Mouse (Mus musculus) limb, embryonic 11.5 days (tissue): ENCODE results near the gene Yif1a. TPM values are rescaled to one million over a fixed set of nuclear protein-coding genes. Genes with fewer than 3 reads are reported as not detected.
A peak's percentile ranks its signal among the peaks of the same experiment; 100 is the strongest.

ENCODE experiments used
- ATAC-seq: fragments of 200-750 bp; cut with Nextera tagmentation; 2 replicates; pipeline ENCODE4 v1.8.0; 2017; ENCODE audit warnings: low read depth; ENCODE audit not compliant: insufficient number of reproducible peaks, low FRiP score, low TSS enrichment
- DNase-seq: peaks from one replicate; pipeline ENCODE4 v3.0.0-alpha.2; 2015; ENCODE audit warnings: low spot score
- H3K27ac ChIP-seq: fragments of 300-500 bp; sonication (generic); replicated peaks from 2 replicates; pipeline ENCODE4 v1.5.1; 2014; ENCODE audit warnings: low read depth, mild to moderate bottlenecking, low read length
- H3K27me3 ChIP-seq: fragments of 300-500 bp; sonication (generic); 2 replicates; pipeline ENCODE4 v1.6.1; 2014; ENCODE audit warnings: mild to moderate bottlenecking, low read length, mixed read lengths; ENCODE audit not compliant: control insufficient read depth, insufficient read depth
- H3K36me3 ChIP-seq: fragments of 300-500 bp; sonication (generic); 2 replicates; pipeline ENCODE4 v1.6.1; 2014; ENCODE audit warnings: mild to moderate bottlenecking, low read length, moderate library complexity, mixed read lengths; ENCODE audit not compliant: control insufficient read depth, insufficient read depth
- H3K4me1 ChIP-seq: fragments of 300-500 bp; sonication (generic); 2 replicates; pipeline ENCODE4 v1.6.1; 2014; ENCODE audit warnings: low read length, mixed read lengths; ENCODE audit not compliant: control insufficient read depth, insufficient read depth
- H3K4me2 ChIP-seq: fragments of 300-500 bp; sonication (generic); 2 replicates; pipeline ENCODE4 v1.6.1; 2014; ENCODE audit warnings: low read depth, mild to moderate bottlenecking, moderate library complexity; ENCODE audit not compliant: severe bottlenecking
- H3K4me3 ChIP-seq: fragments of 300-500 bp; sonication (generic); 2 replicates; pipeline ENCODE4 v1.5.1; 2014; ENCODE audit warnings: low read depth, low read length
- H3K9ac ChIP-seq: fragments of 300-500 bp; sonication (generic); 2 replicates; pipeline ENCODE4 v1.6.1; 2014; ENCODE audit warnings: mild to moderate bottlenecking, low read length
- H3K9me3 ChIP-seq: fragments of 300-500 bp; sonication (generic); 2 replicates; pipeline ENCODE4 v1.6.1; 2016; ENCODE audit warnings: low read length; ENCODE audit not compliant: control insufficient read depth
- WGBS: fragments of 180-500 bp; shearing (Covaris S2); extraction: QIAGEN DNeasy Blood & Tissue Kit; methylation state at CpG from one replicate; pipeline ENCODE4 v1.1.7; 2014; 5-methylcytosine and 5-hydroxymethylcytosine counted together
- polyA plus RNA-seq: library from polyadenylated mRNA; unstranded; fragments of >200 nt; fragmentation: Nextera tagmentation; extraction: Ambion mirVana; gene quantifications from 2 replicates; pipeline ENCODE4 v1.2.1, GENCODE M21; 2014

Yif1a gene
- polyA plus RNA-seq, 1 experiment from 2014 or later = 71.2 TPM

DNA sequence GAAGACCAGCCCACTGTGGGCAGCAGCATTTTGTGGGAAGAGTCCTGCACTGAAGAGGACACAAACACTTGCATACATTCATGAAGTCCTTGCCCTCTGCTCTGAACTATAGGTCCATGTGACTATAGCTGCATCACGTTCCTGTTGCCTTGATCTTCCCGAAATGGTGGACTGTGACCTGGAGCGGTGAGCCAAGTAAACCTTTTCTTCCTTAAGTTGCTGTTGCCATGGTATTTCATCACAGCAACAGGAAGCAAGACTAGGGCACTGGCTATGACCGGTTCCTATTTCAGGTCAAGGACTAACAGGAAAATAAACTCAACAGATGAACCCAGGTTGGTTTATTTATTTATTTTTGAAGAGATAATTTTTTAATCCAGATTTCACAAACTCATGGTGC lies 42.9 kb downstream of the Yif1a start:
- Histone ChIP-seq H3K4me2 (no peak overlapping the region), H3K36me3 (peaks cover 5% of the 10 kb centered on the region; the same call in 1 of the 2 replicates), H3K9me3 (no peaks in the 10 kb centered on the region), H3K4me1 (no peaks in the 10 kb centered on the region), H3K4me3 (no peak overlapping the region), H3K27me3 (no peaks in the 10 kb centered on the region), H3K9ac (no peak overlapping the region), H3K27ac (no peak overlapping the region)
- no peak for ATAC-seq
- DNase-seq = no peak
- 83% methylated on average over 4 of the region's 4 CpGs for WGBS

DNA sequence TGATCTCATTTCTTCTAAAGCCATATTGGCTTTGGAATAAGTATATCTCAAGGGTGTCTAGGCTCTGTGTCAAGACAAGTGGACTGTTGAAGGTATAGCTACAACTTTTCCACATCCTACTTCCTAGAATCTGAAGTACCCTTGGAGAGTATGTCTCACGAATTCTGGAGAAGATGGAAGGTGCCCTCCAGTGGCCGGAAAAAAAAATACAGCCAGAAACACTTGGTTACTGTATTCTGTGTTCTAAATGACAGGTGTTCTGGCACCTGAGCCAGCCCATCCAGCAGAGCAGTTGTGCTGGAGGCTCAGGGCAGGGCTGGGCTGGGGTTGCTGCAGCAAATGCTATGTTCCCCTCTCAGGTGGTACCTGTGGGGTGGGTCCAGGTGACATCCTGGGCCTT lies 51.3 kb downstream of the Yif1a start:
- DNase-seq (peak; percentile 71), ATAC-seq (no peak)
- Histone ChIP-seq H3K36me3 (peaks cover 3% of the 10 kb centered on the region; the same call in 1 of the 2 replicates), H3K9me3 (no peaks in the 10 kb centered on the region), H3K4me3 (no peak overlapping the region), H3K4me2 (no peak overlapping the region), H3K27ac (no peak overlapping the region), H3K9ac (no peak overlapping the region), H3K4me1 (no peaks in the 10 kb centered on the region), H3K27me3 (no peaks in the 10 kb centered on the region)
- 7% methylated on average over 2 of the region's 2 CpGs for WGBS

Other genes starting within 250 kb of the Yif1a start
- gene Ccs, start 249.2 kb upstream of the Yif1a start, polyA plus RNA-seq = 46.8 and 48.0 TPM in 2 replicates
- gene Ccdc87, start 249.2 kb upstream of the Yif1a start, polyA plus RNA-seq = not detected in 2 replicates
- 17.7 and 20.2 TPM in 2 replicates for gene Ctsf, start 233.4 kb upstream of the Yif1a start, polyA plus RNA-seq
- 5.1 and 5.2 TPM in 2 replicates for gene Actn3, start 210.6 kb upstream of the Yif1a start, polyA plus RNA-seq
- 6.4 and 6.5 TPM in 2 replicates for gene Zdhhc24, start 209.9 kb upstream of the Yif1a start, polyA plus RNA-seq
- gene Bbs1, start 181.9 kb upstream of the Yif1a start, polyA plus RNA-seq = 4.3 and 4.9 TPM in 2 replicates
- 143 and 147 TPM in 2 replicates for gene Dpp3, start 160.3 kb upstream of the Yif1a start, polyA plus RNA-seq
- 1.6 and 1.9 TPM in 2 replicates for gene Peli3, start 145.4 kb upstream of the Yif1a start, polyA plus RNA-seq
- gene Mrpl11, start 126.4 kb upstream of the Yif1a start, polyA plus RNA-seq = 170 and 182 TPM in 2 replicates
- gene Npas4, start 98.2 kb upstream of the Yif1a start, polyA plus RNA-seq = not detected in 2 replicates
- gene Slc29a2, start 64.7 kb upstream of the Yif1a start, polyA plus RNA-seq = 5.0 and 6.0 TPM in 2 replicates
- gene B4gat1, start 49.7 kb upstream of the Yif1a start, polyA plus RNA-seq = 36.6 and 37.8 TPM in 2 replicates
- 1.7 and 2.0 TPM in 2 replicates for gene AC124502.3, start 49.6 kb upstream of the Yif1a start, polyA plus RNA-seq
- 52.6 and 61.2 TPM in 2 replicates for gene Brms1, start 47.2 kb upstream of the Yif1a start, polyA plus RNA-seq
- 1.3 and 1.6 TPM in 2 replicates for gene Rin1, start 38.1 kb upstream of the Yif1a start, polyA plus RNA-seq
- 41.1 and 45.6 TPM in 2 replicates for gene Cd248, start 20.5 kb upstream of the Yif1a start, polyA plus RNA-seq
- 1.1 and 2.2 TPM in 2 replicates for gene Tmem151a, start 3.0 kb upstream of the Yif1a start, polyA plus RNA-seq
- gene Cnih2, start 10.0 kb downstream of the Yif1a start, polyA plus RNA-seq = 33.8 and 36.3 TPM in 2 replicates
- gene Rab1b, start 18.5 kb downstream of the Yif1a start, polyA plus RNA-seq = 242 and 244 TPM in 2 replicates
- gene Klc2, start 30.0 kb downstream of the Yif1a start, polyA plus RNA-seq = 21.2 and 23.8 TPM in 2 replicates
- gene Pacs1, start 184.6 kb downstream of the Yif1a start, polyA plus RNA-seq = 29.3 and 34.2 TPM in 2 replicates
- gene Sf3b2, start 206.9 kb downstream of the Yif1a start, polyA plus RNA-seq = 405 and 414 TPM in 2 replicates
- 8.6 and 8.8 TPM in 2 replicates for gene Gal3st3, start 209.8 kb downstream of the Yif1a start, polyA plus RNA-seq
- gene Catsper1, start 247.2 kb downstream of the Yif1a start, polyA plus RNA-seq = not detected in 2 replicates